Mouse (Mus musculus) kidney, postnatal 0 days (tissue): ENCODE measurements around the gene Arfgef2. TPM values are rescaled to one million over a fixed set of nuclear protein-coding genes. Genes with fewer than 3 reads are reported as not detected.

ENCODE experiments used
- ATAC-seq: fragments of 200-750 bp; cut with Nextera tagmentation; replicated peaks from 2 replicates; pipeline ENCODE4 v1.8.0; 2017; ENCODE audit warnings: low read depth, moderate number of reproducible peaks, moderate TSS enrichment, moderate library complexity; ENCODE audit not compliant: low FRiP score
- DNase-seq: peaks from one replicate; pipeline ENCODE4 v3.0.0-alpha.2; 2016; ENCODE audit warnings: low spot score
- H3K27ac ChIP-seq: fragments of 300-500 bp; sonication (generic); 2 replicates; pipeline ENCODE4 v1.5.1; 2014; ENCODE audit warnings: mild to moderate bottlenecking
- H3K27me3 ChIP-seq: fragments of 300-500 bp; sonication (generic); 2 replicates; pipeline ENCODE4 v1.6.1; 2014; ENCODE audit warnings: low read length, mixed read lengths; ENCODE audit not compliant: insufficient read depth
- H3K36me3 ChIP-seq: fragments of 300-500 bp; sonication (generic); 2 replicates; pipeline ENCODE4 v1.6.1; 2014; ENCODE audit warnings: low read length, mixed read lengths; ENCODE audit not compliant: insufficient read depth
- H3K4me1 ChIP-seq: fragments of 300-500 bp; sonication (generic); replicated peaks from 2 replicates; pipeline ENCODE4 v1.6.1; 2014; ENCODE audit warnings: antibody characterized with exemption, low read length, mixed read lengths; ENCODE audit not compliant: insufficient read depth
- H3K4me2 ChIP-seq: fragments of 300-500 bp; sonication (generic); 2 replicates; pipeline ENCODE4 v1.6.1; 2014; ENCODE audit warnings: mild to moderate bottlenecking, low read length, moderate library complexity, mixed read lengths
- H3K4me3 ChIP-seq: fragments of 300-500 bp; sonication (generic); replicated peaks from 2 replicates; pipeline ENCODE4 v1.5.1; 2014; ENCODE audit warnings: low read depth, low read length
- H3K9ac ChIP-seq: fragments of 300-500 bp; sonication (generic); 2 replicates; pipeline ENCODE4 v1.6.1; 2014; ENCODE audit warnings: low read depth, low read length
- H3K9me3 ChIP-seq: fragments of 300-500 bp; sonication (generic); replicated peaks from 2 replicates; pipeline ENCODE4 v1.6.1; 2016; ENCODE audit warnings: low read length, inconsistent platforms, mixed read lengths
- CTCF ChIP-seq: IDR thresholded peaks from 2 replicates; pipeline ENCODE4 v1.5.1; 2016; ENCODE audit warnings: antibody characterized with exemption, low read depth, mild to moderate bottlenecking, moderate library complexity
- WGBS: fragments of 180-500 bp; shearing (Covaris S2); extraction: QIAGEN DNeasy Blood & Tissue Kit; methylation state at CpG from one replicate; pipeline ENCODE4 v1.1.7; 2014; 5-methylcytosine and 5-hydroxymethylcytosine counted together
- polyA plus RNA-seq: library from polyadenylated mRNA; unstranded; fragments of >200 nt; fragmentation: Nextera tagmentation; extraction: Ambion mirVana; gene quantifications from 2 replicates; pipeline ENCODE4 v1.2.1, GENCODE M21; 2015

Arfgef2 gene
- polyA plus RNA-seq, 1 experiment from 2014 or later: 4.3 TPM

GRCm38 (mm10) chr2:166900792-166901505 is 95.6 kb downstream of the Arfgef2 start:
- Histone ChIP-seq H3K4me3 (no peak overlapping the region), H3K27me3 (no peaks in the 10 kb centered on the region), H3K9ac (no peak overlapping the region), H3K36me3 (no peaks in the 10 kb centered on the region), H3K4me2 (no peak overlapping the region), H3K4me1 (no peaks in the 10 kb centered on the region), H3K27ac (no peak overlapping the region), H3K9me3 (no peaks in the 10 kb centered on the region)
- DNase-seq (no peak), ATAC-seq (no peak)
- TF ChIP-seq CTCF: no peak
- WGBS: 89% methylated on average over 8 of the region's 8 CpGs

- no peak overlapping the region for H3K4me2 ChIP-seq
- DNase-seq (no peak), ATAC-seq (no peak)
- H3K27me3 ChIP-seq: no peaks in the 10 kb centered on the region
- H3K4me1 ChIP-seq: peaks cover 10% of the 10 kb centered on the region; the same call in 1 of the 2 replicates
- peak; percentile 36 for TF ChIP-seq CTCF
- H3K27ac ChIP-seq: no peak overlapping the region
- no peak overlapping the region for H3K9ac ChIP-seq
- H3K9me3 ChIP-seq: no peaks in the 10 kb centered on the region
- H3K36me3 ChIP-seq: no peaks in the 10 kb centered on the region
- 95% methylated on average over 6 of the region's 6 CpGs for WGBS
- H3K4me3 ChIP-seq: no peak overlapping the region
Observed at GRCm38 (mm10) chr2:166903719-166904282, 98.4 kb downstream of the Arfgef2 start.

GRCm38 (mm10) chr2:166905711-166906522 is 100.5 kb downstream of the Arfgef2 start, which contains the start of gene Cse1l:
TSS of gene Cse1l (plus strand) at chr2:166906040.
- no peak; the same call in 1 of the 2 replicates for TF ChIP-seq CTCF
- H3K9ac ChIP-seq: peak within 1 kb of the TSS; percentile 86
- H3K4me1 ChIP-seq: peaks cover 10% of the 10 kb centered on the region; the same call in 1 of the 2 replicates
- peak within 1 kb of the TSS; percentile 86 for H3K4me2 ChIP-seq
- DNase-seq: peak; percentile 99
- peak within 1 kb of the TSS; percentile 70 for H3K4me3 ChIP-seq
- peak within 1 kb of the TSS; percentile 97 for H3K27ac ChIP-seq
- no peaks in the 10 kb centered on the region for H3K27me3 ChIP-seq
- H3K36me3 ChIP-seq: 0 out of 2 replicates have a peak, but pooled peaks cover 4% of the 10 kb centered on the region
- WGBS: 2% methylated on average over 80 of the region's 80 CpGs
- H3K9me3 ChIP-seq: no peaks in the 10 kb centered on the region
- ATAC-seq: peak; percentile 95

- H3K36me3 ChIP-seq: 0 out of 2 replicates have a peak, but pooled peaks cover 4% of the 10 kb centered on the region
- no peak for ATAC-seq
- no peaks in the 10 kb centered on the region for H3K27me3 ChIP-seq
- no peak for TF ChIP-seq CTCF
- H3K9me3 ChIP-seq: no peaks in the 10 kb centered on the region
- H3K27ac ChIP-seq: peak overlapping the region; percentile 97
- peak; percentile 35 for DNase-seq
- peak overlapping the region; percentile 70 for H3K4me3 ChIP-seq
- H3K9ac ChIP-seq: peak overlapping the region; percentile 86
- under 1% methylated on average over 28 of the region's 28 CpGs for WGBS
- peaks cover 10% of the 10 kb centered on the region; the same call in 1 of the 2 replicates for H3K4me1 ChIP-seq
- peak overlapping the region; percentile 86 for H3K4me2 ChIP-seq
Observed at GRCm38 (mm10) chr2:166906523-166907182, 101.3 kb downstream of the Arfgef2 start.

GRCm38 (mm10) chr2:166909729-166910128 is 104.3 kb downstream of the Arfgef2 start:
- H3K36me3 ChIP-seq: 0 out of 2 replicates have a peak, but pooled peaks cover 4% of the 10 kb centered on the region
- no peak overlapping the region for H3K4me3 ChIP-seq
- H3K9me3 ChIP-seq: no peaks in the 10 kb centered on the region
- 94% methylated on average over 3 of the region's 3 CpGs for WGBS
- peaks cover 10% of the 10 kb centered on the region; the same call in 1 of the 2 replicates for H3K4me1 ChIP-seq
- H3K27ac ChIP-seq: no peak overlapping the region
- no peak overlapping the region for H3K4me2 ChIP-seq
- no peak for ATAC-seq
- H3K27me3 ChIP-seq: no peaks in the 10 kb centered on the region
- no peak for TF ChIP-seq CTCF
- H3K9ac ChIP-seq: no peak overlapping the region
- no peak for DNase-seq
